Mouse (Mus musculus): Measurements from ENCODE around the gene Dab2ip. TPM values are rescaled to one million over a fixed set of nuclear protein-coding genes. Genes with fewer than 3 reads are reported as not detected.

The Dab2ip gene
- total and polyA plus RNA-seq, 3 experiments, result 4.9 to 15.6 (median 7.8) TPM

GRCm38 (mm10) chr2:35544717-35545116 lies 13.3 kb upstream of the Dab2ip start (continued):
- TF ChIP-seq BHLHE40 (IDR thresholded peaks at IDR 0.05; ENCODE audit: low read depth, low read length) (no peak), KAT2A (IDR thresholded peaks at IDR 0.05; ENCODE audit: insufficient replicate concordance, low read length) (no peak), USF1 (IDR thresholded peaks at IDR 0.05; ENCODE audit: low read depth, low read length) (no peak), PAX5 (IDR thresholded peaks at IDR 0.05; ENCODE audit: low read length) (no peak)

- Histone ChIP-seq H3K27me3 (replicated peaks) (peaks cover 2% of the 10 kb centered on the region), H3K79me2 (replicated peaks; ENCODE audit: control insufficient read depth, extremely low read depth, insufficient read depth, poor library complexity, severe bottlenecking) (no peaks in the 10 kb centered on the region), H3K4me2 (ENCODE audit: insufficient read depth, low read depth, poor library complexity, severe bottlenecking) (peak overlapping the region; percentile 23; the same call in 1 of the 2 replicates), H3K4me1 (ENCODE audit: control insufficient read depth in 1 of 2, insufficient read depth in 2 of 2) (peaks cover 13 to 29% of the 10 kb centered on the region in 2 experiments), H3K9ac (ENCODE audit: insufficient read depth, low read depth) (no peak overlapping the region), H3K9me3 (replicated peaks; ENCODE audit: low read length) (no peaks in the 10 kb centered on the region), H3K36me3 (replicated peaks in 1 of 2; ENCODE audit: control insufficient read depth in 1 of 2, insufficient read depth in 1 of 2, low read length in 1 of 2) (no peaks in the 10 kb centered on the region), H3K4me3 (replicated peaks in 1 of 3; ENCODE audit: low read depth in 2 of 3, low read length in 2 of 3, poor library complexity in 1 of 3) (peak overlapping the region in 1 of 3 experiments; percentile 25), H3K27ac (ENCODE audit: insufficient read depth, low read depth) (no peak overlapping the region)
- TF ChIP-seq MAZ (IDR thresholded peaks at IDR 0.05; ENCODE audit: low read depth, low read length) (no peak), ZC3H11A (IDR thresholded peaks at IDR 0.05; ENCODE audit: low read depth, low read length) (no peak), CHD2 (IDR thresholded peaks at IDR 0.05; ENCODE audit: low read length) (no peak), POLR2A (IDR thresholded peaks at IDR 0.05; ENCODE audit: low read depth, low read length) (no peak), JUN (IDR thresholded peaks at IDR 0.05; ENCODE audit: insufficient read depth, low read depth, low read length) (no peak), GABPA (IDR thresholded peaks at IDR 0.05; ENCODE audit: insufficient replicate concordance, low read depth, low read length) (no peak), BHLHE40 (IDR thresholded peaks at IDR 0.05; ENCODE audit: low read depth, low read length) (no peak)
- DNase-seq (ENCODE audit: extremely low read depth), result peak; percentile 34
- in situ Hi-C loops (cut with MboI; ENCODE audit: low pct_ligation_motif_present, low pct_unique_long_range_greater_than_20kb, low sequenced_read_pairs) (loop anchor here (5.0 to 10.0 kb wide), 2 partner anchors 102 to 190 kb away; no protein-coding TSS in a partner anchor), dilution Hi-C loops (cut with MboI; ENCODE audit: extremely low pct_ligation_motif_present, extremely low pct_unique_long_range_greater_than_20kb, low sequenced_read_pairs) (no loop called here)
These were observed 12.9 kb upstream of the Dab2ip start for GRCm38 (mm10) chr2:35545125-35545590.

GRCm38 (mm10) chr2:35546462-35546861 lies 11.6 kb upstream of the Dab2ip start:
- peaks cover 2% of the 10 kb centered on the region for H3K27me3 ChIP-seq (replicated peaks)
- H3K79me2 ChIP-seq (replicated peaks; ENCODE audit: control insufficient read depth, extremely low read depth, insufficient read depth, poor library complexity, severe bottlenecking), result no peaks in the 10 kb centered on the region
- no peak overlapping the region for H3K4me3 ChIP-seq (replicated peaks in 1 of 3; ENCODE audit: low read depth in 2 of 3, low read length in 2 of 3, poor library complexity in 1 of 3)
- no peaks in the 10 kb centered on the region for H3K9me3 ChIP-seq (replicated peaks; ENCODE audit: low read length)
- H3K36me3 ChIP-seq (replicated peaks in 1 of 2; ENCODE audit: control insufficient read depth in 1 of 2, insufficient read depth in 1 of 2, low read length in 1 of 2), result no peaks in the 10 kb centered on the region
- DNase-seq (ENCODE audit: extremely low read depth), result no peak
- H3K4me1 ChIP-seq (ENCODE audit: control insufficient read depth in 1 of 2, insufficient read depth in 2 of 2), result peaks cover 11 to 19% of the 10 kb centered on the region in 2 experiments
- no peak for TF ChIP-seq E2F4 (IDR thresholded peaks at IDR 0.05; ENCODE audit: insufficient replicate concordance, low read depth, low read length)
- no peak for TF ChIP-seq ZMIZ1 (IDR thresholded peaks at IDR 0.05; ENCODE audit: low read depth, low read length)
- no peak for TF ChIP-seq SIN3A (IDR thresholded peaks at IDR 0.05; ENCODE audit: low read length)
- TF ChIP-seq CHD2 (IDR thresholded peaks at IDR 0.05; ENCODE audit: low read length), result no peak
- no peak for TF ChIP-seq ZKSCAN1 (IDR thresholded peaks at IDR 0.05; ENCODE audit: borderline replicate concordance, low read depth, low read length)
- TF ChIP-seq IRF4 (IDR thresholded peaks at IDR 0.05; ENCODE audit: low read depth, low read length), result no peak
- no peak for TF ChIP-seq UBTF (IDR thresholded peaks at IDR 0.05; ENCODE audit: low read depth, low read length)
- no peak for TF ChIP-seq KAT2A (IDR thresholded peaks at IDR 0.05; ENCODE audit: insufficient replicate concordance, low read length)
- no peak for TF ChIP-seq USF2 (conservative IDR thresholded peaks at IDR 0.05; ENCODE audit: low read depth, low read length)
- TF ChIP-seq RAD21 (IDR thresholded peaks at IDR 0.05; ENCODE audit: low read depth, low read length), result no peak
- no peak for TF ChIP-seq JUND (conservative IDR thresholded peaks at IDR 0.05; ENCODE audit: low read depth, low read length)
- no peak for TF ChIP-seq RCOR1 (conservative IDR thresholded peaks at IDR 0.05; ENCODE audit: low read depth, low read length)
- no peak for TF ChIP-seq CTCF (conservative IDR thresholded peaks at IDR 0.05 in 1 of 2, IDR thresholded peaks at IDR 0.05 in 1 of 2; ENCODE audit: low read depth in 2 of 2, low read length in 2 of 2)
- no peak for TF ChIP-seq POLR2AphosphoS2 (IDR thresholded peaks at IDR 0.05; ENCODE audit: low read depth, low read length)
- TF ChIP-seq TCF12 (IDR thresholded peaks at IDR 0.05; ENCODE audit: low read depth, low read length), result no peak
- no peak for TF ChIP-seq MAFK (IDR thresholded peaks at IDR 0.05; ENCODE audit: insufficient replicate concordance, low read length)
- TF ChIP-seq PAX5 (IDR thresholded peaks at IDR 0.05; ENCODE audit: low read length), result no peak
- in situ Hi-C loops (cut with MboI; ENCODE audit: low pct_ligation_motif_present, low pct_unique_long_range_greater_than_20kb, low sequenced_read_pairs) (loop anchor here (5.0 to 10.0 kb wide), 2 partner anchors 101 to 188 kb away; no protein-coding TSS in a partner anchor), dilution Hi-C loops (cut with MboI; ENCODE audit: extremely low pct_ligation_motif_present, extremely low pct_unique_long_range_greater_than_20kb, low sequenced_read_pairs) (no loop called here)
- no peak overlapping the region for H3K27ac ChIP-seq (ENCODE audit: insufficient read depth, low read depth)
- H3K4me2 ChIP-seq (ENCODE audit: insufficient read depth, low read depth, poor library complexity, severe bottlenecking), result no peak overlapping the region
- no peak overlapping the region for H3K9ac ChIP-seq (ENCODE audit: insufficient read depth, low read depth)
